Mouse (Mus musculus): ENCODE data around the gene Zbtb25. TPM values are rescaled to one million over a fixed set of nuclear protein-coding genes. Genes with fewer than 3 reads are reported as not detected.

Gene Zbtb25
- total and polyA plus RNA-seq, 3 experiments, result 5.5 to 12.3 TPM; not detected in 1

- H3K36me3 ChIP-seq (ENCODE audit: control insufficient read depth in 1 of 2, insufficient read depth in 2 of 2, low read length in 2 of 2), result peaks cover 0 to 43% of the 10 kb centered on the region in 2 experiments; a peak in 2 of 4 replicates
- H3K27me3 ChIP-seq (ENCODE audit: control insufficient read depth in 1 of 2, insufficient read depth in 2 of 2, low read length in 2 of 2), result no peaks in the 10 kb centered on the region
- peaks cover 18% of the 10 kb centered on the region for H3K79me2 ChIP-seq (ENCODE audit: control insufficient read depth, insufficient read depth, low read length, poor library complexity)
- H3K4me3 ChIP-seq (ENCODE audit: control insufficient read depth in 1 of 2, insufficient read depth in 1 of 2, low read depth in 2 of 2, low read length in 2 of 2), result peak overlapping the region; percentile 1 to 50; a peak in 3 of 4 replicates
- peak overlapping the region; percentile 98 for H3K27ac ChIP-seq (ENCODE audit: control insufficient read depth, low read depth, low read length)
- no peaks in the 10 kb centered on the region for H3K9me3 ChIP-seq (replicated peaks; ENCODE audit: insufficient read depth, low read length)
- peak overlapping the region; percentile 85 for H3K9ac ChIP-seq (ENCODE audit: control insufficient read depth, low read depth, low read length, poor library complexity, severe bottlenecking)
- peaks cover 28 to 32% of the 10 kb centered on the region in 2 experiments for H3K4me1 ChIP-seq (ENCODE audit: control insufficient read depth in 1 of 2, insufficient read depth in 2 of 2, low read length in 2 of 2)
- DNase-seq (ENCODE audit: low read depth, low spot score), result peak; percentile 93
- no peak for TF ChIP-seq MEF2A (IDR thresholded peaks at IDR 0.05; ENCODE audit: extremely low read depth, insufficient replicate concordance, low read depth, low read length, poor library complexity, severe bottlenecking)
- TF ChIP-seq MYC (IDR thresholded peaks at IDR 0.05; ENCODE audit: low read depth, low read length), result peak; percentile 82
- TF ChIP-seq RAD21 (IDR thresholded peaks at IDR 0.05; ENCODE audit: low read depth, low read length), result no peak
- TF ChIP-seq USF2 (IDR thresholded peaks at IDR 0.05; ENCODE audit: borderline replicate concordance in 1 of 2, insufficient read depth in 1 of 2, low read depth in 1 of 2, low read length in 2 of 2), result no peak
- no peak for TF ChIP-seq JUND (IDR thresholded peaks at IDR 0.05; ENCODE audit: low read depth, low read length)
- TF ChIP-seq NRF1 (IDR thresholded peaks at IDR 0.05; ENCODE audit: insufficient read depth, low read depth, low read length, poor library complexity, severe bottlenecking), result no peak
- TF ChIP-seq RCOR1 (IDR thresholded peaks at IDR 0.05; ENCODE audit: low read depth, low read length), result no peak; the same call in 1 of the 2 replicates
- TF ChIP-seq POLR2AphosphoS2 (IDR thresholded peaks at IDR 0.05; ENCODE audit: low read length), result peak; percentile 84
- no peak for TF ChIP-seq USF1 (IDR thresholded peaks at IDR 0.05; ENCODE audit: low read depth, low read length)
- no peak for TF ChIP-seq KAT2A (conservative IDR thresholded peaks at IDR 0.05; ENCODE audit: low read depth, low read length)
- no peak for TF ChIP-seq CHD2 (IDR thresholded peaks at IDR 0.05; ENCODE audit: low read length)
- TF ChIP-seq TAL1 (IDR thresholded peaks at IDR 0.05; ENCODE audit: low read length), result peak; percentile 62
- TF ChIP-seq GATA1 (IDR thresholded peaks at IDR 0.05; ENCODE audit: low read depth, low read length), result peak; percentile 99
- no peak for TF ChIP-seq GABPA (IDR thresholded peaks at IDR 0.05; ENCODE audit: low read depth, low read length)
- no peak for TF ChIP-seq BHLHE40 (IDR thresholded peaks at IDR 0.05; ENCODE audit: borderline replicate concordance, low read depth, low read length)
- TF ChIP-seq ZKSCAN1 (IDR thresholded peaks at IDR 0.05; ENCODE audit: low read depth, low read length), result no peak
- TF ChIP-seq ETS1 (IDR thresholded peaks at IDR 0.05; ENCODE audit: low read depth, low read length), result peak; percentile 94
- no peak for TF ChIP-seq MAX (IDR thresholded peaks at IDR 0.05; ENCODE audit: low read length)
- TF ChIP-seq SMC3 (IDR thresholded peaks at IDR 0.05; ENCODE audit: low read depth, low read length), result no peak
- TF ChIP-seq UBTF (IDR thresholded peaks at IDR 0.05; ENCODE audit: borderline replicate concordance, insufficient read depth, low read depth, low read length), result no peak
- TF ChIP-seq TBP (IDR thresholded peaks at IDR 0.05; ENCODE audit: low read depth, low read length), result peak; percentile 97
- TF ChIP-seq CTCF (IDR thresholded peaks at IDR 0.05 in 2 of 3, conservative IDR thresholded peaks at IDR 0.05 in 1 of 3; ENCODE audit: control insufficient read depth in 1 of 3, insufficient read depth in 1 of 3, low read depth in 2 of 3, low read length in 3 of 3, poor library complexity in 1 of 3, severe bottlenecking in 1 of 3), result no peak
- peak; percentile 93 for TF ChIP-seq TCF12 (IDR thresholded peaks at IDR 0.05; ENCODE audit: low read depth, low read length)
- TF ChIP-seq EP300 (IDR thresholded peaks at IDR 0.05; ENCODE audit: low read depth in 1 of 2, low read length in 2 of 2), result peak; percentile 95 to 98
- peak; percentile 97 for TF ChIP-seq MYB (IDR thresholded peaks at IDR 0.05; ENCODE audit: low read depth, low read length)
- TF ChIP-seq ZMIZ1 (IDR thresholded peaks at IDR 0.05; ENCODE audit: low read depth, low read length), result peak; percentile 99
- peak; percentile 54 for TF ChIP-seq NELFE (IDR thresholded peaks at IDR 0.05; ENCODE audit: low read depth, low read length)
- TF ChIP-seq MAZ (IDR thresholded peaks at IDR 0.05; ENCODE audit: low read depth, low read length), result no peak
- TF ChIP-seq MXI1 (IDR thresholded peaks at IDR 0.05; ENCODE audit: low read depth, low read length), result peak; percentile 87
- TF ChIP-seq CHD1 (IDR thresholded peaks at IDR 0.05; ENCODE audit: low read depth, low read length), result no peak; the same call in 1 of the 2 replicates
- TF ChIP-seq MAFK (IDR thresholded peaks at IDR 0.05; ENCODE audit: borderline replicate concordance, low read depth, low read length), result no peak
- peak; percentile 96 for TF ChIP-seq ZNF384 (IDR thresholded peaks at IDR 0.05; ENCODE audit: low read depth, low read length)
- TF ChIP-seq SIN3A (IDR thresholded peaks at IDR 0.05; ENCODE audit: low read length), result peak; percentile 97
- TF ChIP-seq POLR2AphosphoS5 (IDR thresholded peaks at IDR 0.05; ENCODE audit: borderline replicate concordance, low read depth, low read length), result no peak
- TF ChIP-seq E2F4 (IDR thresholded peaks at IDR 0.05; ENCODE audit: borderline replicate concordance, low read depth, low read length), result no peak
Measured at GRCm38 (mm10) chr12:76361405-76362302, 7.7 kb downstream of the Zbtb25 start.
